Mouse (Mus musculus) heart, embryonic 11.5 days (tissue): ENCODE data around the gene Fcer1g. TPM values are rescaled to one million over a fixed set of nuclear protein-coding genes. Genes with fewer than 3 reads are reported as not detected.
A peak's percentile ranks its signal among the peaks of the same experiment; 100 is the strongest.

Experiments used
- ATAC-seq: fragments of 200-750 bp; cut with Nextera tagmentation; replicated peaks from 2 replicates; pipeline ENCODE4 v1.8.0; 2017; ENCODE audit warnings: moderate library complexity; ENCODE audit not compliant: insufficient number of reproducible peaks, low FRiP score, low TSS enrichment
- H3K27ac ChIP-seq: fragments of 300-500 bp; sonication (generic); 2 replicates; pipeline ENCODE4 v1.5.1; 2014; ENCODE audit warnings: mild to moderate bottlenecking, low read depth, low read length
- H3K27me3 ChIP-seq: fragments of 300-500 bp; sonication (generic); 2 replicates; pipeline ENCODE4 v1.6.1; 2014; ENCODE audit warnings: mild to moderate bottlenecking, low read length, mixed read lengths; ENCODE audit not compliant: control insufficient read depth, insufficient read depth
- H3K36me3 ChIP-seq: fragments of 300-500 bp; sonication (generic); 2 replicates; pipeline ENCODE4 v1.6.1; 2014; ENCODE audit warnings: mild to moderate bottlenecking, low read length, moderate library complexity, mixed read lengths; ENCODE audit not compliant: control insufficient read depth, insufficient read depth
- H3K4me1 ChIP-seq: fragments of 300-500 bp; sonication (generic); 2 replicates; pipeline ENCODE4 v1.6.1; 2014; ENCODE audit warnings: low read length; ENCODE audit not compliant: control insufficient read depth, insufficient read depth
- H3K4me2 ChIP-seq: fragments of 300-500 bp; sonication (generic); 2 replicates; pipeline ENCODE4 v1.6.1; 2014; ENCODE audit warnings: mild to moderate bottlenecking, moderate library complexity
- H3K4me3 ChIP-seq: fragments of 300-500 bp; sonication (generic); 2 replicates; pipeline ENCODE4 v1.5.1; 2014; ENCODE audit warnings: low read depth, low read length
- H3K9ac ChIP-seq: fragments of 300-500 bp; sonication (generic); 2 replicates; pipeline ENCODE4 v1.6.1; 2014; ENCODE audit warnings: mild to moderate bottlenecking, low read depth, low read length, moderate library complexity
- H3K9me3 ChIP-seq: fragments of 300-500 bp; sonication (generic); replicated peaks from 2 replicates; pipeline ENCODE4 v1.6.1; 2016; ENCODE audit warnings: low read length; ENCODE audit not compliant: control insufficient read depth
- WGBS: fragments of 180-500 bp; shearing (Covaris S2); extraction: QIAGEN DNeasy Blood & Tissue Kit; methylation state at CpG from one replicate; pipeline ENCODE4 v1.1.7; 2014; ENCODE audit not compliant: insufficient replicate concordance; 5-methylcytosine and 5-hydroxymethylcytosine counted together
- polyA plus RNA-seq: library from polyadenylated mRNA; unstranded; fragments of >200 nt; fragmentation: Nextera tagmentation; extraction: Ambion mirVana; gene quantifications from 2 replicates; pipeline ENCODE4 v1.2.1, GENCODE M21; 2014

Gene Fcer1g
- polyA plus RNA-seq, 1 experiment from 2014 or later = 18.4 TPM

DNA sequence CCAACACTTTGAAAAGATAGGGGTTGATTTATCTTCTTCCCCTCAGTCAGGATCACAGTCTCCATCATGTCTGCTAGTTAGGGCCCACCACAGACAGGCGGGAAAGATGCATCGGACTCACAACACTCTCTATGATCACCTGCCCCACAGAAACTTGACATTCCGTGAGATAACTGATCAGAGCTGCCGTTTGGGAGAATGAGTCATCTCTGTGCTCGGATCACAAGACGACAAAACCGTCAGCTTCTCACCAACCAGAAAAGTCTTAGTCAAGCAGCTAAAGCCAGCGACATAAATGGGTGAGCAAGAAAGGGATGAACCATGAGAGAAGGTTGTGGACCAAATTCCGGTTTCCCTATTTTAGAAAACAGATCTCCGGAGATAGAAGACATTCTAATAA is 41.9 kb downstream of the Fcer1g start:
- Histone ChIP-seq H3K4me1 (peaks cover 43% of the 10 kb centered on the region), H3K27ac (no peak overlapping the region), H3K9me3 (no peaks in the 10 kb centered on the region), H3K27me3 (peaks cover 29% of the 10 kb centered on the region; the same call in 1 of the 2 replicates), H3K9ac (no peak overlapping the region), H3K36me3 (no peaks in the 10 kb centered on the region), H3K4me3 (no peak overlapping the region), H3K4me2 (no peak overlapping the region)
- WGBS = 40% methylated on average over 10 of the region's 10 CpGs
- ATAC-seq = no peak

DNA sequence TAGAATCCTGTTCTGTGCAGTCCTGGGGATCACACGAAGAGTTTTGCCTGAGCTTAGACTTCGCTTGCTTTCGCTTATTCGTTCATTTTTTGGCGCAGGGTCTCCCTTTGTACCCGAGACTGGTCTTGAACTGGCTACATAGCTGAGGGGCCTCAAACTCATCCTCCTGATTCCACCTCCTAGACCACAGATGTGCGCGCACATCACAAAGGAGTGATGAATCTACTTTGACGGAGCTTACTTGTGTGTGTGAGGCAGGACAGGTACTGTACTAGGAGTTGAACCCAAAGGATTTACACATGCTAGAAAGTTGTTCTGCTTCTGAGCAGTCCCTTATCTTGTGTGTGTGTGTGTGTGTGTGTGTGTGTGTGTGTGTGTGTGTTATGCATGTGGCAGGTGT is 43.3 kb downstream of the Fcer1g start:
- no peak overlapping the region for H3K4me3 ChIP-seq
- H3K27ac ChIP-seq = no peak overlapping the region
- no peaks in the 10 kb centered on the region for H3K36me3 ChIP-seq
- ATAC-seq = no peak
- H3K27me3 ChIP-seq = peaks cover 26% of the 10 kb centered on the region; the same call in 1 of the 2 replicates
- no peaks in the 10 kb centered on the region for H3K9me3 ChIP-seq
- H3K4me2 ChIP-seq = no peak overlapping the region
- H3K4me1 ChIP-seq = peaks cover 47% of the 10 kb centered on the region
- 90% methylated on average over 9 of the region's 9 CpGs for WGBS
- H3K9ac ChIP-seq = no peak overlapping the region

DNA sequence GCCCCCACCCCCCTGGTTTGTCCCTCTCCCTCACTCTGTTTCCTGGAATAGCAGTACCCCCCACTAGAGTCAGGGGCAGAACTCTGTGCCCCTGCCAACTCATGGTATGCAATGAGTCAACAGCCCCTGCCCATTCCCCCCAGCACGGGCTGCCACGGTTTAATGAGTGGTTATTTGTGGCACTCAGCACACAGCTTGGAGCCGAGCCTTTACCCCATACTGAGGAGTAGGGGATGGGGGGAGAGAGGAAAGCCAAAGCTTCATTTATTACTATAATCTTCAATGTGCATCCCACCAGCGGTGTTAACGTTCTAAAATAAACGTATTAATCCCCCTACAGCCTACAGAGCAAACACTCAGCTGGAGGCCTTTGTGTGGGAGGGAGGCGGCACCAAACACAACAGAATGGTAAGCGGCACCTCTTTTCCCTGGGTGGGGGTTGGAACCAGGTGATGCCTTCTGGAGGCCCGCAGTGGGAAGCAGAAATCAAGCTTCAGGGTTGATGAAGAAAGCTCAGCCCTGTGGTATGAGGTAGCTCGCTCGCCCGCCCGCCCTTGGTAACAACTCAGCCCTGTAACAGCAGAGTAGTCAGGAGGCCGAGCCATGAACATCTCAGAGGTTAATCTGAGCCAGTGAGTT is 44.6 kb downstream of the Fcer1g start:
- Histone ChIP-seq H3K36me3 (no peaks in the 10 kb centered on the region), H3K4me2 (peak overlapping the region; percentile 36), H3K4me3 (no peak overlapping the region), H3K9me3 (no peaks in the 10 kb centered on the region), H3K4me1 (peaks cover 44% of the 10 kb centered on the region), H3K9ac (peak overlapping the region; percentile 24), H3K27ac (peak overlapping the region; percentile 88), H3K27me3 (peaks cover 14% of the 10 kb centered on the region; the same call in 1 of the 2 replicates)
- ATAC-seq = no peak; the same call in 1 of the 2 replicates
- 40% methylated on average over 14 of the region's 14 CpGs for WGBS

DNA sequence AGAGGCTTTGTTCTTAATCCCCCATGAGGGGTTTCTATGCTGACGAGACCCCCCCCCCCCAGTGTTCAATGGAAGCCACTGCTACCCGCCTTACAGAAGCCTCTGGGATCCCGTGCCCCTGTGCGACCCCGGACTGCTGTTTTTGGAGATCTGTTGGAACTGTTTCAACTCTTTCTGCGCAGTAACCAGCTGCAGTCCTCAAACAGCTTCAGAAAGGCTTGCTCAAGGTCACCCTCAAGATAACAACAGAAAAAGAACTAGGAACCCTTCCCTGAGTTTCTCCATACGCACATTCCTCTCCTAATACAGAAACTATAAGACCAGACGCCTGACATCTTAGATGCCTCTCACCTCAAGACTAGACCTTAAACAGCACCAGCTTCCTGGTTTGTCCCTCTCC is 45.1 kb downstream of the Fcer1g start:
- Histone ChIP-seq H3K27me3 (peaks cover 12% of the 10 kb centered on the region; the same call in 1 of the 2 replicates), H3K4me3 (no peak overlapping the region), H3K36me3 (no peaks in the 10 kb centered on the region), H3K9me3 (no peaks in the 10 kb centered on the region), H3K27ac (peak overlapping the region; percentile 88), H3K9ac (peak overlapping the region; percentile 24; the same call in 1 of the 2 replicates), H3K4me2 (peak overlapping the region; percentile 36), H3K4me1 (peaks cover 41% of the 10 kb centered on the region)
- ATAC-seq = no peak
- WGBS = 17% methylated on average over 8 of the region's 8 CpGs

DNA sequence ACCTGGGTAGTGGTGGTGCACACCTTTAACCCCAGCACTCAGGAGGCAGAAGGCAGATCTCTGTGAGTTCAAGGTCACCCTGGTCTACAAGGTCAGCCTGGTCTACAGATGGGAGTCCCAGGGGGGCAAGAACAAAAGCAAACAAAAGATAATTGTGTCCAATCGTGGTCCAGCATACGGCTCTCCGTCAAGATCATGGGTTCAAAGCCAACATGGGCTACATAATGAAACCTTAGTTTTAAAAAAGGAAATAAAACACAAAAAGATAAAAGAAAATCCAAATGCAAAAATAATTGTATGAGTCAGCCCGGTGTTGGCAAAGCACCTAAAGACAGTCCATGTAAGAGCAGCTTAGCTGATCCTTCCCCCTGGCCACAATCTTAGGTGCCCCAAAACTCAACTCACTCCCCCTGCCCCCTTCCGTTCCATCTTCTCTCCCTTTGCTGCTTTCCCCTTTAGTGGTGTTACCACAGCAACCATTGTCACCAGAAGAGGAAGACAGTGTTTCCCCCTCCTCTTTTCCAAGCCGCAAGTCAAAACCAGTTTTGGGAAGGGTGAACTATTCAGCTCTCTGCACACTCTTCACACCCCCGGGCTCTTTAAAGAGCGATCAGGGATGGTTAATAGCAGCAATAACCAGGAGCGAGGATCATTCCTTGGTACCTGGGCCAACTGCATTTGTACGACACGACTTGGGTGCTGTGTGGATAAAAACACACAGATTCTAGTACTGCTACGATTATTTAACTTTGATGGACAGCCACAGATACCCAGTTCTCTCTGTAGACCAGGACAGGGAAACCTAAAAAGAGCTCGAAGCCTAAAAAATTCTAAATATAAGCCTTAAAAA is 46.1 kb downstream of the Fcer1g start:
- no peak overlapping the region for H3K27ac ChIP-seq
- no peaks in the 10 kb centered on the region for H3K36me3 ChIP-seq
- no peaks in the 10 kb centered on the region for H3K9me3 ChIP-seq
- no peak overlapping the region for H3K4me2 ChIP-seq
- no peak for ATAC-seq
- H3K4me1 ChIP-seq = peaks cover 37% of the 10 kb centered on the region
- WGBS = 69% methylated on average over 13 of the region's 13 CpGs
- no peak overlapping the region for H3K4me3 ChIP-seq
- H3K9ac ChIP-seq = no peak overlapping the region
- peaks cover 5% of the 10 kb centered on the region; the same call in 1 of the 2 replicates for H3K27me3 ChIP-seq

DNA sequence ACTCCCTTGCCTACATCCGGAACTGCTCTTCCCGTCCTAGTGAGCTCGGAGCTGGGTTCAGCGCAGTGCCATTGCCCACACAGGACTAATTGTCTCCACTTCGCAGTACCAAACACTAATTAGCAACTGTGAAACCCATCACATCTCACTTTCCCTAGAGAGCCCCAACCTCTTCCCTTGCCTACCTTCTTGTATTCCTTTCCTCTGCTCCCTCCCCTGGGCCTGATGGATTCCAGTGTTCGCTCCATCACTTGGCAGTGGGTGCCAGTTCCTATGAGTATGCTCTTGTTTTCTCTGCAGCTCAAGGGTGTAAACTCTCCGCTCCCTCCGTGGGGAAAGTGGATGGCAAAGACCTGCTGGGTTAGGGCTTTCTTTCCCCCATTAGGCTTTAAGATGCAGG is 48.5 kb downstream of the Fcer1g start:
- H3K4me2 ChIP-seq = no peak overlapping the region; the same call in 1 of the 2 replicates
- H3K27ac ChIP-seq = no peak overlapping the region
- H3K9me3 ChIP-seq = no peaks in the 10 kb centered on the region
- no peak for ATAC-seq
- H3K27me3 ChIP-seq = no peaks in the 10 kb centered on the region
- H3K9ac ChIP-seq = no peak overlapping the region
- 52% methylated on average over 8 of the region's 8 CpGs for WGBS
- peaks cover 31% of the 10 kb centered on the region for H3K4me1 ChIP-seq
- no peak overlapping the region for H3K4me3 ChIP-seq
- no peaks in the 10 kb centered on the region for H3K36me3 ChIP-seq

DNA sequence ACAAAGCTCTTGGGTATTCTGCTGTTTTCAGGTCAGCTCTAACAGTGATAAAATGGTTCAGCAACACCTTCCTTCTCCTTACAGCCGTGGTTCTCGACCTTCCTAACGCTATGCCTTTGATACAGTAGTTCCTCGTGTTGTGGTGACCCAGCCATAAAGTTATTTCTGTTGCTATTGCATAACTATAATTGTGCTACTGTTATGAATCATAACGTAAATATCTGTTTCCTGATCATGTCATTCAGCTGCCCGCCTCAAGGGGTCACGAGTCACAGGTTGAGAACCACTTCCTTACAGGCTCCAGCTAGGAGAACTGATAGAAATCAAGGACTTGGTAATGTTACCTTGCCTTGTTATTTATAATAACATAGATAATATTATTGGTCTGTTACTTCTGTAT is 49.9 kb downstream of the Fcer1g start:
- 70% methylated on average over 7 of the region's 7 CpGs for WGBS
- no peak for ATAC-seq
- H3K4me3 ChIP-seq = no peak overlapping the region
- H3K36me3 ChIP-seq = no peaks in the 10 kb centered on the region
- no peak overlapping the region for H3K9ac ChIP-seq
- H3K4me1 ChIP-seq = peaks cover 24% of the 10 kb centered on the region
- no peak overlapping the region for H3K27ac ChIP-seq
- H3K27me3 ChIP-seq = no peaks in the 10 kb centered on the region
- H3K9me3 ChIP-seq = no peaks in the 10 kb centered on the region
- H3K4me2 ChIP-seq = no peak overlapping the region

DNA sequence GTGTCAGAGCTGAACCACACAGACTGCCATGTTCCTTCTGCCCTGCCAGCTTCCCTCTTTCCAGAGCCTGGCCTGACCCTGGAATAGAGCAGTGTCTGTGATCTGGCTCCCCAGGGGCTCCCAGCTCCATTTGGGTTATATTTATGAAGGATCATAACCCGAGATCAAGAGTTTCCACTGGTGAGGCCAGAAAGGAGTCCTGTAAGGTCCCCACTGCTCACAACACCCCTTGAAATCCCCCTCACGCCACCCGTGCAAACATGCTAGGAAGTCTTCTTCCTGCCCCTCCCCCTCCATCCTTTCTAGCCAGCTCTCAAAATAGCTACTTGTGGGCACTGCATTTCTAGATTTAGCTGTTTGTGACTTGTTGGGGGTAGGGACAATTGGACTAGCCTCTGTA is 50.5 kb downstream of the Fcer1g start:
- H3K4me3 ChIP-seq = no peak overlapping the region
- peaks cover 18% of the 10 kb centered on the region for H3K4me1 ChIP-seq

More for the DNA sequence above, 50.5 kb downstream of the Fcer1g start:
- WGBS = 33% methylated on average over 3 of the region's 3 CpGs
- Histone ChIP-seq H3K9ac (no peak overlapping the region), H3K36me3 (no peaks in the 10 kb centered on the region), H3K9me3 (no peaks in the 10 kb centered on the region), H3K4me2 (peak overlapping the region; percentile 9), H3K27me3 (no peaks in the 10 kb centered on the region), H3K27ac (peak overlapping the region; percentile 60; the same call in 1 of the 2 replicates)
- ATAC-seq = no peak
